ENCODE assay signal across 29 mouse cellular contexts in genomic region chr9:25442041-25442440, GRCm38 (mm10). TPM values are rescaled to one million over a fixed set of nuclear protein-coding genes. Genes with fewer than 3 reads are reported as not detected.
DNase-seq lines count a peak whose midpoint lies in the region; ATAC-seq and TF ChIP-seq lines count a peak whose summit lies in the region.
"Had no signal": no experiment of that assay in that cellular context is flagged by ENCODE, and none has a peak within 500 bp of the region (broad histone marks: within the 10 kb centered on the region; RNA-seq: fewer than 3 reads in every experiment).

No protein-coding gene starts in this region.

- no peaks in the 10 kb centered on the region for H3K79me2 ChIP-seq in heart, adult 2 months (replicated peaks; ENCODE audit: control insufficient read depth, insufficient read depth, low read length)

- H3K4me2 ChIP-seq in kidney, embryonic 15.5 days: no peak overlapping the region
- H3K4me2 ChIP-seq: embryonic facial prominence, embryonic 12.5 days; embryonic facial prominence, embryonic 15.5 days; heart, embryonic 13.5 days; hindbrain, embryonic 14.5 days had no signal

- no peak for DNase-seq in frontal cortex, postnatal 14 days (ENCODE audit: low spot score in 2 of 2)
- DNase-seq in heart, adult 11 months: peak; percentile 33
- no peak for DNase-seq in heart, adult 2 months
- no peak for DNase-seq in left cerebral cortex, adult 2 months (ENCODE audit: extremely low spot score in 1 of 2, low spot score in 2 of 2)
- DNase-seq in left cerebral cortex, postnatal 4 days: no peak
- peak; percentile 62 for DNase-seq in brain, adult 2 months (ENCODE audit: low read depth, low spot score)
- DNase-seq: adrenal gland, postnatal 10 days; adrenal gland, postnatal 36 days; cerebellum, adult 11 months; cerebellum, adult 2 months; cerebellum, adult 9-11 months; cerebellum, postnatal 25 days; forebrain, postnatal 0 days; gastrocnemius, adult 2 months; gastrocnemius, postnatal 14 days; heart, adult 18-20 months; heart, postnatal 14 days; heart, postnatal 4 days had no signal

- H3K9ac ChIP-seq in heart, adult 2 months (ENCODE audit: low read depth, low read length): no peak overlapping the region
- no peak overlapping the region for H3K9ac ChIP-seq in kidney, embryonic 15.5 days
- H3K9ac ChIP-seq: embryonic facial prominence, embryonic 12.5 days; embryonic facial prominence, embryonic 15.5 days; forebrain, postnatal 0 days; heart, embryonic 13.5 days; hindbrain, embryonic 14.5 days had no signal

- peak; percentile 94 for ATAC-seq in frontal cortex, adult (ENCODE audit: low TSS enrichment)
- no peak for ATAC-seq in kidney, embryonic 15.5 days (replicated peaks; ENCODE audit: low FRiP score)
- ATAC-seq: activated CD4-positive, CD25-positive, alpha-beta regulatory T cell, adult 4 months; forebrain, embryonic 14.5 days; forebrain, postnatal 0 days; hindbrain, postnatal 0 days; inflammation-experienced regulatory T-cells, adult 6 months had no signal

- TF ChIP-seq EP300 in heart, adult 2 months (IDR thresholded peaks at IDR 0.05; ENCODE audit: insufficient read depth, low read depth, low read length): no peak

- H3K4me3 ChIP-seq in heart, adult 2 months: no peak overlapping the region
- H3K4me3 ChIP-seq in left cerebral cortex, adult 2 months: no peak overlapping the region
- no peak overlapping the region for H3K4me3 ChIP-seq in kidney, embryonic 15.5 days (replicated peaks)
- H3K4me3 ChIP-seq: embryonic facial prominence, embryonic 12.5 days; embryonic facial prominence, embryonic 15.5 days; gastrocnemius, adult 2 months; heart, embryonic 10.5 days; heart, embryonic 13.5 days had no signal

- intact Hi-C loops in heart, adult 2 months (cut with DNase I): no loop called here
- intact Hi-C loops in left cerebral cortex, adult 2 months (cut with DNase I): loop anchor here (5.0 kb wide), 1 partner anchor 35 kb away; no protein-coding TSS in a partner anchor
- intact Hi-C loops in left cerebral cortex, postnatal 4 days (cut with DNase I): no loop called here

- H3K4me1 ChIP-seq in heart, adult 2 months (ENCODE audit: control insufficient read depth, insufficient read depth, low read length): no peaks in the 10 kb centered on the region
- H3K4me1 ChIP-seq in kidney, embryonic 15.5 days: no peaks in the 10 kb centered on the region
- H3K4me1 ChIP-seq: embryonic facial prominence, embryonic 12.5 days; embryonic facial prominence, embryonic 15.5 days; heart, embryonic 10.5 days; heart, embryonic 13.5 days had no signal

- H3K36me3 ChIP-seq in heart, adult 2 months (ENCODE audit: control insufficient read depth, insufficient read depth, low read length): no peaks in the 10 kb centered on the region
- H3K36me3 ChIP-seq in kidney, embryonic 15.5 days: no peaks in the 10 kb centered on the region
- H3K36me3 ChIP-seq: embryonic facial prominence, embryonic 12.5 days; embryonic facial prominence, embryonic 15.5 days; heart, embryonic 10.5 days; heart, embryonic 13.5 days had no signal

- H3K9me3 ChIP-seq in kidney, embryonic 15.5 days (replicated peaks): no peaks in the 10 kb centered on the region
- H3K9me3 ChIP-seq: embryonic facial prominence, embryonic 12.5 days; embryonic facial prominence, embryonic 15.5 days; heart, embryonic 10.5 days; heart, embryonic 13.5 days had no signal

- H3K27ac ChIP-seq in heart, adult 2 months: no peak overlapping the region
- peak overlapping the region; percentile 8; the same call in 1 of the 2 replicates for H3K27ac ChIP-seq in left cerebral cortex, adult 2 months
- no peak overlapping the region for H3K27ac ChIP-seq in kidney, embryonic 15.5 days
- H3K27ac ChIP-seq: embryonic facial prominence, embryonic 12.5 days; embryonic facial prominence, embryonic 15.5 days; gastrocnemius, adult 2 months; heart, embryonic 10.5 days; heart, embryonic 13.5 days; hindbrain, embryonic 14.5 days; hindbrain, postnatal 0 days had no signal

- TF ChIP-seq CTCF in heart, adult 2 months (IDR thresholded peaks at IDR 0.05): no peak
- no peak for TF ChIP-seq CTCF in left cerebral cortex, adult 2 months (IDR thresholded peaks at IDR 0.05)

- no peaks in the 10 kb centered on the region for H3K27me3 ChIP-seq in heart, adult 2 months (ENCODE audit: control insufficient read depth, insufficient read depth, low read length)
- no peaks in the 10 kb centered on the region for H3K27me3 ChIP-seq in kidney, embryonic 15.5 days
- H3K27me3 ChIP-seq: embryonic facial prominence, embryonic 12.5 days; embryonic facial prominence, embryonic 15.5 days; heart, embryonic 13.5 days had no signal

- no peak for TF ChIP-seq POLR2A in heart, adult 2 months (IDR thresholded peaks at IDR 0.05; ENCODE audit: insufficient read depth, low read depth, low read length)

RNA-seq across cellular contexts. Expression of gene Eepd1, which starts 39.3 kb away (rescaled TPM):
- 10 to 100 TPM; 18.9 to 23.3 TPM for total RNA-seq in heart, adult 2 months (2021)
- 16.7 and 21.3 TPM in 2 replicates for polyA plus RNA-seq in heart, adult 2 months (2012; rRNA removed)
- 10 to 100 TPM; 20.2 to 22.9 TPM for total RNA-seq in left cerebral cortex, adult 2 months (2021)
- total RNA-seq in left cerebral cortex, postnatal 4 days (2021): 10 to 100 TPM; 17.2 to 17.5 TPM
- polyA plus RNA-seq in kidney, embryonic 15.5 days (2015; fragmentation: Nextera tagmentation; extraction: Ambion mirVana): 6.2 and 6.4 TPM in 2 replicates

Comparison
In these comparisons a context has a peak if more than half of its experiments do, and no peak if none do; other contexts are left out.
1. DNase-seq: peak in heart, adult 11 months (single experiment) and brain, adult 2 months (single experiment); none in frontal cortex, postnatal 14 days (0 of 2), heart, adult 2 months (0 of 2), left cerebral cortex, adult 2 months (0 of 2) and left cerebral cortex, postnatal 4 days (single experiment).